Mouse (Mus musculus): ENCODE results near the gene Gm14151.
"Not testable (repeated sequence)": the region's sequence is repeated elsewhere in the genome, so short reads cannot be mapped to it uniquely, and the experiment has no call there.

Gm14151 gene

GRCm38 (mm10) chr2:151092250-151092649 lies at the start of gene Gm14151:
Gene Gm14151, minus strand, starts transcription at chr2:151092350.
- not testable (repeated sequence) for DNase-seq (ENCODE audit: low spot score in 2 of 2)

GRCm38 (mm10) chr2:151097945-151098344 lies 5.8 kb upstream of the Gm14151 start, which contains the start of gene Gm14147:
Gene Gm14147, plus strand, starts transcription at chr2:151098245.
- not testable (repeated sequence) for DNase-seq (ENCODE audit: low spot score in 2 of 2)

- no peak for DNase-seq (ENCODE audit: low spot score in 2 of 2)
Observed at GRCm38 (mm10) chr2:151056637-151057036, 35.5 kb downstream of the Gm14151 start.

GRCm38 (mm10) chr2:151040411-151040810 lies 51.7 kb downstream of the Gm14151 start:
- DNase-seq (ENCODE audit: low spot score in 2 of 2), result no peak

GRCm38 (mm10) chr2:151039726-151040125 lies 52.4 kb downstream of the Gm14151 start:
- DNase-seq (ENCODE audit: low spot score in 2 of 2), result no peak

- peak; percentile 89 to 93 for DNase-seq (ENCODE audit: low spot score in 2 of 2)
Observed at GRCm38 (mm10) chr2:151039232-151039695, 52.9 kb downstream of the Gm14151 start, which contains the start of the genes Ninl and Nanp. Gene Ninl, minus strand, starts transcription at chr2:151039382. Gene Nanp, minus strand, starts transcription at chr2:151039398.

GRCm38 (mm10) chr2:151038811-151039222 lies 53.3 kb downstream of the Gm14151 start:
- DNase-seq (ENCODE audit: low spot score in 2 of 2), result no peak

GRCm38 (mm10) chr2:151037876-151038552 lies 54.1 kb downstream of the Gm14151 start:
- no peak for DNase-seq (ENCODE audit: low spot score in 2 of 2)

GRCm38 (mm10) chr2:151037292-151037691 lies 54.9 kb downstream of the Gm14151 start:
- DNase-seq (ENCODE audit: low spot score in 2 of 2), result no peak

Measured in urinary bladder, postnatal 36 days (tissue).